Mouse (Mus musculus): ENCODE results near the gene Lias.

- no peak for TF ChIP-seq MAX (IDR thresholded peaks at IDR 0.05; ENCODE audit: low read length)
- TF ChIP-seq POLR2AphosphoS5 (IDR thresholded peaks at IDR 0.05; ENCODE audit: borderline replicate concordance, low read depth, low read length), result no peak
- no peak for TF ChIP-seq POLR2A (IDR thresholded peaks at IDR 0.05; ENCODE audit: control insufficient read depth in 1 of 2, insufficient read depth in 1 of 2, low read depth in 1 of 2, low read length in 2 of 2, poor library complexity in 1 of 2)
- TF ChIP-seq CTCF (IDR thresholded peaks at IDR 0.05 in 2 of 3, conservative IDR thresholded peaks at IDR 0.05 in 1 of 3; ENCODE audit: control insufficient read depth in 1 of 3, insufficient read depth in 1 of 3, low read depth in 2 of 3, low read length in 3 of 3, poor library complexity in 1 of 3, severe bottlenecking in 1 of 3), result no peak
These were observed 40.8 kb upstream of the Lias start for GRCm38 (mm10) chr5:65350508-65350907.

Data from MEL (cell line).